Mouse (Mus musculus): ENCODE measurements at regions not wholly inside any gene's neighbourhood (a gene's known extent, or its start where the extent isn't known, plus 50 kb on each side); places are given as distances from the start of the nearest gene placed in this dataset.

DNA sequence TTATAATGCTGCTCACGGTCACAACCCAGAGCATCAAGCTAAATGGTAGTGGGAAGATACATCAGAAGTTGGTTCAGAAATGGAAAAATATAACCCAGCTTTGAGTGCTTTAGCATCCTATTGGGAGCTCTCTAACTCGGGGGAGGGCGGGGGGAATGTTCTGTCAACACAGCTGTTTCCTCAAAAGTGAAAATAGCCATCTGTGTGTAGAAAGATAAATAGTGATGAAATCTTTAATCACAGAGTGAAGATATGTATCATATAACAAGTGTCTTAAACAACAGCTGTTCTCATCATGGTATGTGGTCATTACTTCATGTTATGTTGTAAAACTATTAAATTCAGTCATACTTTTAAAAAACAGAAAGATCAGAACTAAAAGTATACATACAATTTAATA lies 248.4 kb upstream of the Siglech start:
- DNase-seq (ENCODE audit: inconsistent ontology term), result no peak

DNA sequence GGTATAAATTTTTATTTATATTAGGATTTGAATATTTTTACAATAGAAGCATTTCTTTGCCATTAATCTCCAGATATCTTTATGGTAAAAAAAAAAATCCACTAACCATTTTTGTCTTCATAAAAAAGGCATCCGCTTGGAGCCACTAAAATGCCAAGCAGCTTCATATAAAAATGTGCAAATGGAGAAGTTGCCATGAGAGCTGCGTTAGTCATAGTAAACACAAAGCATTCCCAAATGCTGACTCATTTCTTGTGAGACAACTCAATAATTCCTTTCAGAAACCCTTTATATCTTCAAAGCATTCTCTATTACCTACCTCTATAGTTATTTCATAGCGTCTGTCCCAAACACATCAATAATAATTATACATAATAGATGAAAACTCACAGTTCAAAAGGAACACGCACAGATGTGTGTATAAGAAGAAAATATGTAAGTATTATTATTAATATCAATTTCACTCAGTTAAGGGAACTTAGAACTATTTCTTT lies 228.1 kb upstream of the Siglech start:
- peak; percentile 92 for DNase-seq (ENCODE audit: inconsistent ontology term)

DNA sequence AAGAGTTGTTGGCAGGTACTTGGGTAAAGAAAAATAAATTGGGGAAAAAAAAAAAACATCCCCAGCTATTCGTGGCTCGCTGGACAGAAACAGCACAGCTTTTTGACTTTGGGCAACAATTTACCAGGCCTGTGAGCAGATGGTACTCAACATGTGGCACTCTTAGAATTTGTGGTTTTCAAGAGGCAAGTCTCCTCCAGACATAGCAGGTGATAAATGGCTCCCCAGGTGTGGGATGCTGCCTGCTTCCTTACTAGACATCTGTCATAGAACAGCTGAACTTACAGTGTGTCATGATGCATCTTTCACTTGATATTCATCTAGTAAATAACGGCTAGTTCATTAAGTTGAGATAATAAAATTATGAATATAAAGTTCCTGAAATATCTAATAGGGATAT lies 218.8 kb upstream of the Siglech start:
- DNase-seq (ENCODE audit: inconsistent ontology term), result no peak

DNA sequence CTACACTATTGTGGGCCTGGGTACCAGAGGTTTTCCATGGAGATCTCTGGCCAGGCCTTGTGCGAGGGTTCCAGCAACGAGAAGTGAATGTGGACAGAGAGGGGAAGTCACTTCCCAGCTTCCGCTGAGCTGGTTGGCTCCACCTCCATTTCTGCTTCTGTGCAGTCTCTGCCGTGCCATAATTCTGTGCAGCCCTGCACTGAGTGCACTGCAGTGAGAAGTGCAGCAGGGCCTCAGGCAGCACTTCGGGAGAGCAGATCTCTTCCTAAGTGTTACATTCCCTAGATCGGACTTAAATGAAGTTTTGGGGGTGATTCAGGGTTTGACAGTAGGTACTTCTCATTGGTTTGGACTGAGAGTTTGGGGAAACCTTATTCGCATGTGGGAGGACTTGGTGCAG lies 194.6 kb upstream of the Siglech start:
- DNase-seq (ENCODE audit: inconsistent ontology term), result no peak

DNA sequence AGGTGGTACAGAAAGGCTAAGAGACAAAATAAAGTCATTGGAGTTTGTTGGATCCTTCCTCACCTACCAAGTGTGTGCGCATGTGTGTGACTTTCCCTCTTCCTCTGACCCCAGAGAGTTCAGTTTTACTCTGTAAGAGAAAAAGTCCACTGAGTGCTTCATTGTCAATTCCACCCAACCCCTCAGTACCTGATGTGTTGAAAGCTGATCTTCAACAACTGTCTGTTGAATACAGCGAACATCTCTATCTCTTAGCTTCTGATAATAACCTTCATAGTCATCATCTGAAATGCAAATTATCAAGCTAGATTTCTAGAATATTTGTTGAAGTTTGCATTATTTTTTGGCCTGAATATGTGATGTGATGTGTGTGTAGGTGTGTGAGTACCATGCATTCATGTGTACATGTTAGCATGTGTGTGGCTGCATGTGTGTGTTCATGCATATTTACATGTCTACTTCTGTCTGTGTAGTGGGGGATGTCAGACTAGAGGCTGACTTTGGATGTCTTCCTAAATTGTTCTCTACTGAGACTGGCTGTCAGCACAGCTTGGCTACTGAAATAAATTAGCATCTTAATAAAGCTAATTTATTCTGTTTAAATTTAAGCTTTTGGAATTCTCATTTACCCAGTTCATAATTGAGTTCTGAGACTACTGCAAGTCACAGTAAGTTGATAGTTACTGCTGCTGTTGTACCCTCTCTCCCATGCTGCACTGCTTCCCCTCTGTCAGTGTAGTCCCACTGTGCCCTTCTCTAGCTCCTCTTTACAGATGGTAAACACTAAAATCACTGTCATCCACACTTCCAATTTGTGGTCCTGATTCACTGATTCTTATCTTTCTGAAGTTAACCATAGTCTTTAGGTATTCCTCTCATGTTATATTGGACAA lies 186.7 kb upstream of the Siglech start:
- no peak for DNase-seq (ENCODE audit: inconsistent ontology term)

Data from Muller cell, postnatal 12 days (primary cell).